Mouse (Mus musculus) MEL (cell line): ENCODE data around the gene Lrrc7.

Experiments used
- CTCF ChIP-seq, 3 experiments: IDR thresholded peaks in 2 of 3; conservative IDR thresholded peaks in 1 of 3; 2 replicates each; pipeline ENCODE4 v1.5.1; 2011 to 2012; ENCODE audit warnings: low read length in 3 of 3, low read depth in 2 of 3, mild to moderate bottlenecking in 2 of 3, improper control_type of control experiment in 1 of 3, inconsistent platforms in 1 of 3, mixed read lengths in 1 of 3, moderate library complexity in 1 of 3; ENCODE audit not compliant: control insufficient read depth in 1 of 3, insufficient read depth in 1 of 3, poor library complexity in 1 of 3, severe bottlenecking in 1 of 3
- E2F4 ChIP-seq: IDR thresholded peaks from 2 replicates; pipeline ENCODE4 v1.6.1; 2011; ENCODE audit warnings: low read depth, low read length, improper control_type of control experiment, borderline replicate concordance
- EP300 ChIP-seq, 2 experiments: IDR thresholded peaks; 2 replicates each; pipeline ENCODE4 v1.6.1; 2011; ENCODE audit warnings: improper control_type of control experiment in 2 of 2, low read length in 2 of 2, low read depth in 1 of 2, mild to moderate bottlenecking in 1 of 2
- ETS1 ChIP-seq: IDR thresholded peaks from 2 replicates; pipeline ENCODE4 v1.6.1; 2012; ENCODE audit warnings: low read depth, mild to moderate bottlenecking, inconsistent platforms, low read length, improper control_type of control experiment, moderate library complexity
- HCFC1 ChIP-seq: IDR thresholded peaks from 2 replicates; pipeline ENCODE4 v1.6.1; 2012; ENCODE audit warnings: low read depth, mild to moderate bottlenecking, inconsistent platforms, low read length, improper control_type of control experiment, moderate library complexity
- NELFE ChIP-seq: IDR thresholded peaks from 2 replicates; pipeline ENCODE4 v1.6.1; 2011; ENCODE audit warnings: low read depth, low read length, improper control_type of control experiment
- POLR2A ChIP-seq, 2 experiments: IDR thresholded peaks; 2 replicates each; pipeline ENCODE4 v1.6.1; 2011 to 2012; ENCODE audit warnings: low read length in 2 of 2, mild to moderate bottlenecking in 2 of 2, control low read depth in 1 of 2, improper control_type of control experiment in 1 of 2, low read depth in 1 of 2, moderate library complexity in 1 of 2; ENCODE audit not compliant: control insufficient read depth in 1 of 2, insufficient read depth in 1 of 2, poor library complexity in 1 of 2
- POLR2AphosphoS2 ChIP-seq: IDR thresholded peaks from 2 replicates; pipeline ENCODE4 v1.6.1; 2011; ENCODE audit warnings: low read length, improper control_type of control experiment
- POLR2AphosphoS5 ChIP-seq: IDR thresholded peaks from 2 replicates; pipeline ENCODE4 v1.6.1; 2012; ENCODE audit warnings: low read depth, borderline replicate concordance, mild to moderate bottlenecking, inconsistent platforms, low read length, moderate library complexity, mixed read lengths
- SMC3 ChIP-seq: IDR thresholded peaks from 2 replicates; pipeline ENCODE4 v1.6.1; 2011; ENCODE audit warnings: low read depth, low read length, improper control_type of control experiment
- ZC3H11A ChIP-seq: IDR thresholded peaks from 2 replicates; pipeline ENCODE4 v1.6.1; 2012; ENCODE audit warnings: low read depth, mild to moderate bottlenecking, inconsistent platforms, low read length, improper control_type of control experiment

DNA sequence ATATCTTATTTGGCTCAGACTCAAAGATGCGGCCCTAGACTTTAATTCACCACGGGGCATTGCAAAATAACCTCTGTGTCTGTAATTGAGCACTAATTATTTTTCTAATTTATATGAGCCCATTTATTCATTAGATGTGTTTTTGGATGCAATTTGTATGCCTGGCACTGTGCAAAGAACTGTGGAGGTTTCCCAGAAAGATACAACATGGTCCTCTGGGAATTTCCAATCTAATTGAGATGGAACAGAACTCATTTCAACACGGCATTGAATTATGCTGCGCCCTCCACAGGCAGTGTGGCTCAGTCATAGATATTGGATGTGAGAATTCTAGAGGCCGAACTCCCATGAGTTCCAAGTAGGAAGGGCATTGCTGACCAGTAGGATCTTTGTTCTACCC lies 397.6 kb downstream of the Lrrc7 start:
- TF ChIP-seq HCFC1 (no peak), SMC3 (no peak), POLR2AphosphoS5 (no peak), ZC3H11A (no peak), ETS1 (no peak), EP300 (IDR thresholded peaks at IDR 0.05; ENCODE audit: low read depth in 1 of 2, low read length in 2 of 2) (no peak), CTCF (IDR thresholded peaks at IDR 0.05 in 2 of 3, conservative IDR thresholded peaks at IDR 0.05 in 1 of 3; ENCODE audit: control insufficient read depth in 1 of 3, insufficient read depth in 1 of 3, low read depth in 2 of 3, low read length in 3 of 3, poor library complexity in 1 of 3, severe bottlenecking in 1 of 3) (no peak), NELFE (no peak), POLR2AphosphoS2 (no peak), POLR2A (IDR thresholded peaks at IDR 0.05; ENCODE audit: control insufficient read depth in 1 of 2, insufficient read depth in 1 of 2, low read depth in 1 of 2, low read length in 2 of 2, poor library complexity in 1 of 2) (no peak), E2F4 (no peak)
